Mouse (Mus musculus) megakaryocyte, embryonic 14.5 days (primary cell): ENCODE data around the gene A930009A15Rik.

Experiments used
- FLI1 ChIP-seq: IDR thresholded peaks from 2 replicates; pipeline ENCODE4 v1.6.1; 2012; ENCODE audit warnings: low read length, inconsistent platforms, mixed read lengths
- GATA1 ChIP-seq: IDR thresholded peaks from 3 replicates; pipeline ENCODE4 v1.6.1; 2012; ENCODE audit warnings: mixed read lengths, low read length, inconsistent platforms, borderline replicate concordance

DNA sequence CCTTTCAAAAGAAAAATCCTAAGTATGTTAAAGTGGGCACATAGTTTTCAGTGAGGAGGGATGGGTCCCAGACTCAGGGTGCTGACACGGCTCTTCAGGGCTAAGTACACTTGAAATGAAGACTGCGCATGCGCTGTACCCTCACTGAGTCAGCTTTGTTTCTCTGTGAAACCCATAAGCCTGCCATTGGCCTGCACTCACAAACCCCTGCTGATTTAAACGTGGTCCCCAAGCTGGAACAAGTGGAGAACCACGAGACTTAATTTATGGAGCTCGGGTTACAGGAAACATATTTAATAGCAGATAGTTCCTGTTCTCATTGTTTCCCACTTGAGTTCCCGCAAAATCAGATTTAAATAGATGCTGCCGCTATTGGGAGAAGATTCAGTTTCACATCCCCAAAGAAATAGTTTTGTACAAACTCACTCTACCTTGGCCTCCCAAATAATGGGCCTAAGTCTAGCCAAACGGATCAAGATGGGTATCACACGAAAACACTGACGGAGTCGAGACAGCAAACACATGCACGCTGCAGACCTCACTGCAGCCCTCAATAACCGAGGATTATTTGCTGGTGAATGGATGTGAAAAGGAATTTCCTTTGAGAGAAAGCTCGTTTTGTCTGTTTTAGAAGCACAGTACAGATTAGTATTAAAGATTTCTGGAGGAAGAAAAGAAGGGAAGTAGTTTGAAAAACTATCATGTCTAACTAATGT lies 54.3 kb downstream of the A930009A15Rik start:
- TF ChIP-seq GATA1 (no peak), FLI1 (no peak)
